Mouse (Mus musculus): ENCODE data around the gene Cdk5r2. TPM values are rescaled to one million over a fixed set of nuclear protein-coding genes. Genes with fewer than 3 reads are reported as not detected.
A peak's percentile ranks its signal among the peaks of the same experiment; 100 is the strongest.

Gene Cdk5r2
- total and polyA plus RNA-seq, 3 experiments: 0.04 to 0.24 TPM; not detected in 1

DNA sequence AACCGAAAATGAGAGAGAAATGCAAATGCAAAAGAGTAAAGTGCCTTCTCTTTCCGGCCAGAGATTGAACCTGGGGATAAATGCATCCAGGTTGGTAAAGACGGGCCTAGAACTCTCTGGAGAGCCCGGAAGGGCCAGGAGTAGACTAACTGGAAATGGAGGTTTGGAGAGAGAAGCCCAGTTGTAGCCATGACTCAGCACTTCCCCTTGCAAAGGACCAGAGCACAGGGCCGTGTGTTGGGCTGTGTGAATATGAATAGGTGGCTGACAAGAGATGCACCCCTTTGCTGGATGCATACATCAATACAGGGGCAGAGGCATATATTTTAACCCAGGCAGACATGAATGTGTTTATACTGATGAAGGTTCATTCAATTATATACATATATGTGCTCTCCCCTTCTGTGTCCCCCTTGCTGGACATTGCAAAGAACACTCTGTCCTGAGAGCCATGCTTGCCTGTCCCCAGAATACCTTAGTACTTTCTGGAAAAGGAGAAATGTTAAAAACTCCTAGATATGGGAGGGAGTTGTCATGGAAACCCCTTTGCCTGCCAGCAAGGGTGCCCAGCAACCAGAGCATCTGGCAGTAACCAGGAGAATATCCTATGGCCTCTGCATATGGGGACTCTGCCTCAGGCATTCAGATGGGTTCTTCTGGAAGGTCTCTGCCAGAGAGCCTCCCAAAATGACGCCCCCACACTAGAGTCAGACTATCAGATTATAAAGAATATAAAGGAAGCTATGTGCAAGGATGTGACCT, 4.7 kb downstream of the Cdk5r2 start:
- Histone ChIP-seq H3K79me2 (replicated peaks; ENCODE audit: control insufficient read depth, extremely low read depth, insufficient read depth, poor library complexity, severe bottlenecking) (no peaks in the 10 kb centered on the region), H3K27me3 (replicated peaks) (no peaks in the 10 kb centered on the region), H3K4me1 (ENCODE audit: control insufficient read depth in 1 of 2, insufficient read depth in 2 of 2) (peaks cover 3 to 19% of the 10 kb centered on the region in 2 experiments; a peak in 3 of 4 replicates), H3K9me3 (replicated peaks; ENCODE audit: low read length) (peaks cover 14% of the 10 kb centered on the region), H3K9ac (ENCODE audit: insufficient read depth, low read depth) (no peak overlapping the region), H3K36me3 (replicated peaks in 1 of 2; ENCODE audit: control insufficient read depth in 1 of 2, insufficient read depth in 1 of 2, low read length in 1 of 2) (no peaks in the 10 kb centered on the region), H3K4me3 (replicated peaks in 1 of 3; ENCODE audit: low read depth in 2 of 3, low read length in 2 of 3, poor library complexity in 1 of 3) (no peak overlapping the region), H3K27ac (ENCODE audit: insufficient read depth, low read depth) (no peak overlapping the region), H3K4me2 (ENCODE audit: insufficient read depth, low read depth, poor library complexity, severe bottlenecking) (peak overlapping the region; percentile 18; the same call in 1 of the 2 replicates)
- TF ChIP-seq GABPA (IDR thresholded peaks at IDR 0.05; ENCODE audit: insufficient replicate concordance, low read depth, low read length): no peak
- no peak for TF ChIP-seq ZKSCAN1 (IDR thresholded peaks at IDR 0.05; ENCODE audit: borderline replicate concordance, low read depth, low read length)
- peak; percentile 54; the same call in 1 of the 2 replicates for TF ChIP-seq MAFK (IDR thresholded peaks at IDR 0.05; ENCODE audit: insufficient replicate concordance, low read length)
- TF ChIP-seq NRF1 (IDR thresholded peaks at IDR 0.05; ENCODE audit: low read depth, low read length): no peak
- dilution Hi-C loops (cut with MboI; ENCODE audit: extremely low pct_ligation_motif_present, extremely low pct_unique_long_range_greater_than_20kb, low sequenced_read_pairs): no loop called here
- in situ Hi-C loops (cut with MboI; ENCODE audit: low pct_ligation_motif_present, low pct_unique_long_range_greater_than_20kb, low sequenced_read_pairs): no loop called here
- DNase-seq (ENCODE audit: extremely low read depth): no peak

DNA sequence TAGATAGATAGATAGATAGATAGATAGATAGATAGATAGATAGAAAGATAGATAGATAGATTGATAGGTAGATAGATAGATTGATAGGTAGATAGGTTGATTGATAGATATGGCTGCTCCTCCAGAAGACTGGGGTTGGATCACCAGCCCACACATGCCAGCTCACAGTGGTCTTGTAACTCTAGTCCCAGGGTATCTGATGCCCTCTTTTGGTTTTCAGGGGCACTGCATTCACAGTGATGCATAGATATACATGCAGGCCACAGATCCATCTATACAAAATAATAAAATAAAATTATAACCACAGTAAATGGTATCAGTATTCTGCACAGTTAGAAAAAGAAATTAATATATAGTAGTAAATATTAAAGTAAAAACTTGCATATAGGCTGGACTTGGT, 7.0 kb downstream of the Cdk5r2 start:
- Histone ChIP-seq H3K9ac (ENCODE audit: insufficient read depth, low read depth) (no peak overlapping the region), H3K27me3 (replicated peaks) (no peaks in the 10 kb centered on the region), H3K4me2 (ENCODE audit: insufficient read depth, low read depth, poor library complexity, severe bottlenecking) (no peak overlapping the region), H3K79me2 (replicated peaks; ENCODE audit: control insufficient read depth, extremely low read depth, insufficient read depth, poor library complexity, severe bottlenecking) (no peaks in the 10 kb centered on the region), H3K4me3 (replicated peaks in 1 of 3; ENCODE audit: low read depth in 2 of 3, low read length in 2 of 3, poor library complexity in 1 of 3) (no peak overlapping the region), H3K27ac (ENCODE audit: insufficient read depth, low read depth) (no peak overlapping the region), H3K36me3 (replicated peaks in 1 of 2; ENCODE audit: control insufficient read depth in 1 of 2, insufficient read depth in 1 of 2, low read length in 1 of 2) (no peaks in the 10 kb centered on the region), H3K9me3 (replicated peaks; ENCODE audit: low read length) (peaks cover 1% of the 10 kb centered on the region), H3K4me1 (ENCODE audit: control insufficient read depth in 1 of 2, insufficient read depth in 2 of 2) (peaks cover 3 to 17% of the 10 kb centered on the region in 2 experiments; a peak in 3 of 4 replicates)
- dilution Hi-C loops (cut with MboI; ENCODE audit: extremely low pct_ligation_motif_present, extremely low pct_unique_long_range_greater_than_20kb, low sequenced_read_pairs): no loop called here
- TF ChIP-seq RAD21 (IDR thresholded peaks at IDR 0.05; ENCODE audit: low read depth, low read length) (peak; percentile 59), ETS1 (conservative IDR thresholded peaks at IDR 0.05; ENCODE audit: low read depth, low read length) (no peak), JUND (conservative IDR thresholded peaks at IDR 0.05; ENCODE audit: low read depth, low read length) (no peak), SMC3 (IDR thresholded peaks at IDR 0.05; ENCODE audit: low read depth, low read length) (peak; percentile 44), CTCF (conservative IDR thresholded peaks at IDR 0.05 in 1 of 2, IDR thresholded peaks at IDR 0.05 in 1 of 2; ENCODE audit: low read depth in 2 of 2, low read length in 2 of 2) (peak in 1 of 2 experiments; percentile 61; a peak in 2 of 4 replicates)
- in situ Hi-C loops (cut with MboI; ENCODE audit: low pct_ligation_motif_present, low pct_unique_long_range_greater_than_20kb, low sequenced_read_pairs): no loop called here
- DNase-seq (ENCODE audit: extremely low read depth): no peak

DNA sequence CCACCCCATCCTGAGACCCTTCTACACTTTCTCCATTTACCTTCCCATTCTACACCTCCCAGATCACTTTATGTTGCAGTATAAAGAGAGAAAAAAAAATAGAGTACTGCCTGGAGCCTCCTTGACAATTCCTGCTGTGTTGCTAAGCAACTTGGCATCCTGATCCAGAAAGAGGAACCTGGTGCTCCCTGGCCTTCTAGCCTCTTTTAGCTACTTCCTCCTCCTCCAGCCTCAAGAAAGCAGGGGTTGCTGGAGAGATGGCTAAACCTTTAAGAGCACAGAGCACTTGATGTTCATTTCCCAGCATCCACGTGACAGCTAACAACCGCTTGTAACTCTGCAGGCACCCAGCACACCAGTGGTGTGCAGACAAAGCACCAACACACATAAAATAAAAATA, 17.5 kb downstream of the Cdk5r2 start:
- no peak overlapping the region for H3K27ac ChIP-seq (ENCODE audit: insufficient read depth, low read depth)
- TF ChIP-seq ZC3H11A (IDR thresholded peaks at IDR 0.05; ENCODE audit: low read depth, low read length) (no peak), IRF4 (IDR thresholded peaks at IDR 0.05; ENCODE audit: low read depth, low read length) (no peak), CHD2 (IDR thresholded peaks at IDR 0.05; ENCODE audit: low read length) (no peak), BHLHE40 (IDR thresholded peaks at IDR 0.05; ENCODE audit: low read depth, low read length) (no peak), POLR2A (IDR thresholded peaks at IDR 0.05; ENCODE audit: low read depth, low read length) (no peak), JUN (IDR thresholded peaks at IDR 0.05; ENCODE audit: insufficient read depth, low read depth, low read length) (no peak), TCF12 (IDR thresholded peaks at IDR 0.05; ENCODE audit: low read depth, low read length) (no peak), ETS1 (conservative IDR thresholded peaks at IDR 0.05; ENCODE audit: low read depth, low read length) (no peak), MAX (IDR thresholded peaks at IDR 0.05; ENCODE audit: low read length) (no peak), JUND (conservative IDR thresholded peaks at IDR 0.05; ENCODE audit: low read depth, low read length) (no peak), POLR2AphosphoS2 (IDR thresholded peaks at IDR 0.05; ENCODE audit: low read depth, low read length) (no peak), ELF1 (IDR thresholded peaks at IDR 0.05; ENCODE audit: low read depth, low read length) (no peak), TBP (conservative IDR thresholded peaks at IDR 0.05; ENCODE audit: low read depth, low read length) (no peak), USF2 (conservative IDR thresholded peaks at IDR 0.05; ENCODE audit: low read depth, low read length) (no peak), GABPA (IDR thresholded peaks at IDR 0.05; ENCODE audit: insufficient replicate concordance, low read depth, low read length) (no peak), CHD1 (IDR thresholded peaks at IDR 0.05; ENCODE audit: low read depth, low read length) (no peak), RAD21 (IDR thresholded peaks at IDR 0.05; ENCODE audit: low read depth, low read length) (no peak), MAZ (IDR thresholded peaks at IDR 0.05; ENCODE audit: low read depth, low read length) (no peak), ZKSCAN1 (IDR thresholded peaks at IDR 0.05; ENCODE audit: borderline replicate concordance, low read depth, low read length) (no peak), HCFC1 (IDR thresholded peaks at IDR 0.05; ENCODE audit: low read depth, low read length) (no peak)
- dilution Hi-C loops (cut with MboI; ENCODE audit: extremely low pct_ligation_motif_present, extremely low pct_unique_long_range_greater_than_20kb, low sequenced_read_pairs) (no loop called here), in situ Hi-C loops (cut with MboI; ENCODE audit: low pct_ligation_motif_present, low pct_unique_long_range_greater_than_20kb, low sequenced_read_pairs) (no loop called here)
- peaks cover 44% of the 10 kb centered on the region for H3K27me3 ChIP-seq (replicated peaks)
- DNase-seq (ENCODE audit: extremely low read depth): no peak
- no peaks in the 10 kb centered on the region for H3K4me1 ChIP-seq (ENCODE audit: control insufficient read depth in 1 of 2, insufficient read depth in 2 of 2)
- no peaks in the 10 kb centered on the region for H3K9me3 ChIP-seq (replicated peaks; ENCODE audit: low read length)
- no peaks in the 10 kb centered on the region for H3K79me2 ChIP-seq (replicated peaks; ENCODE audit: control insufficient read depth, extremely low read depth, insufficient read depth, poor library complexity, severe bottlenecking)
- no peak overlapping the region for H3K4me2 ChIP-seq (ENCODE audit: insufficient read depth, low read depth, poor library complexity, severe bottlenecking)
- no peak overlapping the region for H3K4me3 ChIP-seq (replicated peaks in 1 of 3; ENCODE audit: low read depth in 2 of 3, low read length in 2 of 3, poor library complexity in 1 of 3)
- H3K9ac ChIP-seq (ENCODE audit: insufficient read depth, low read depth): no peak overlapping the region
- no peaks in the 10 kb centered on the region for H3K36me3 ChIP-seq (replicated peaks in 1 of 2; ENCODE audit: control insufficient read depth in 1 of 2, insufficient read depth in 1 of 2, low read length in 1 of 2)
